Mouse (Mus musculus) embryonic facial prominence, embryonic 15.5 days (tissue): ENCODE results near the gene Vamp3. TPM values are rescaled to one million over a fixed set of nuclear protein-coding genes. Genes with fewer than 3 reads are reported as not detected.
A peak's percentile ranks its signal among the peaks of the same experiment; 100 is the strongest.

Experiments
- ATAC-seq: fragments of 200-750 bp; cut with Nextera tagmentation; 2 replicates; pipeline ENCODE4 v1.8.0; 2017; ENCODE audit warnings: low read depth, moderate TSS enrichment; ENCODE audit not compliant: insufficient number of reproducible peaks, low FRiP score, low TSS enrichment
- H3K27ac ChIP-seq: fragments of 300-500 bp; sonication (generic); replicated peaks from 2 replicates; pipeline ENCODE4 v1.5.1; 2015; ENCODE audit warnings: mild to moderate bottlenecking, inconsistent platforms
- H3K27me3 ChIP-seq: fragments of 300-500 bp; sonication (generic); 2 replicates; pipeline ENCODE4 v1.6.1; 2015; ENCODE audit warnings: inconsistent platforms
- H3K36me3 ChIP-seq: fragments of 300-500 bp; sonication (generic); 2 replicates; pipeline ENCODE4 v1.6.1; 2015; ENCODE audit warnings: mild to moderate bottlenecking, inconsistent platforms
- H3K4me1 ChIP-seq: fragments of 300-500 bp; sonication (generic); 2 replicates; pipeline ENCODE4 v1.6.1; 2015; ENCODE audit warnings: inconsistent platforms
- H3K4me2 ChIP-seq: fragments of 300-500 bp; sonication (generic); replicated peaks from 2 replicates; pipeline ENCODE4 v1.6.1; 2015; ENCODE audit warnings: mild to moderate bottlenecking, inconsistent platforms
- H3K4me3 ChIP-seq: fragments of 300-500 bp; sonication (generic); replicated peaks from 2 replicates; pipeline ENCODE4 v1.5.1; 2015; ENCODE audit warnings: mild to moderate bottlenecking, inconsistent platforms
- H3K9ac ChIP-seq: fragments of 300-500 bp; sonication (generic); 2 replicates; pipeline ENCODE4 v1.6.1; 2015; ENCODE audit warnings: inconsistent platforms
- H3K9me3 ChIP-seq: fragments of 300-500 bp; sonication (generic); replicated peaks from 2 replicates; pipeline ENCODE4 v1.6.1; 2016; ENCODE audit warnings: inconsistent platforms
- WGBS: fragments of 180-500 bp; shearing (Covaris S2); methylation state at CpG from one replicate; pipeline ENCODE4 v1.1.7; 2015; 5-methylcytosine and 5-hydroxymethylcytosine counted together
- polyA plus RNA-seq: library from polyadenylated mRNA; unstranded; fragments of >200 nt; fragmentation: Nextera tagmentation; extraction: Ambion mirVana; gene quantifications from 2 replicates; pipeline ENCODE4 v1.2.1, GENCODE M21; 2015

The Vamp3 gene
- 121 and 123 TPM in 2 replicates for polyA plus RNA-seq

GRCm38 (mm10) chr4:151057347-151058321, at the start of gene Vamp3:
Vamp3 (minus strand) TSS chr4:151057963.
- Histone ChIP-seq H3K4me2 (peak within 1 kb of the TSS; percentile 67), H3K9me3 (no peaks in the 10 kb centered on the region), H3K27me3 (no peaks in the 10 kb centered on the region), H3K4me3 (peak within 1 kb of the TSS; percentile 96), H3K4me1 (peaks cover 18% of the 10 kb centered on the region), H3K27ac (peak within 1 kb of the TSS; percentile 94), H3K9ac (peak within 1 kb of the TSS; percentile 91), H3K36me3 (peaks cover 19% of the 10 kb centered on the region)
- under 1% methylated on average over 111 of the region's 114 CpGs for whole genome bisulfite sequencing
- peak; percentile 99 for ATAC-seq

DNA sequence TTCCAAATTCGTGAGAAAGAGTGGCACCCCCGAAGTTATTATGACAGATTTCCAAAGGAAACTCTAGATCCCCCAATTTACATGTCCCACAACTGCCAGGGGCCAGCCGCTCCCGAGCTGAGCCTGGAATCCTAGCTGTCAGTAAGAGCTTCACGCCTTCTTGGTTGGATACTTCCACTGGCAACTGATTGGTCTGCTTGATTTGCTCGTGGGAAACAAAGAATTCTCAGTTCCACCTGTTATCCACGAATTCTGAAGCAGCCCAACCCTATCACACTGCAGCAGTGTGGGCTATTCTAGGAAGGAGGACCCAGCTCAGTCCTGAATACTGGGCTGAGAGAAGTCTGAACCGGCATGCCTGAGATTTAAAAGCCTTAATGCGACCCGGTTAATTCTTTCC, 48.7 kb upstream of the Vamp3 start:
- H3K9ac ChIP-seq = no peak overlapping the region
- H3K36me3 ChIP-seq = no peaks in the 10 kb centered on the region
- no peak overlapping the region for H3K27ac ChIP-seq
- no peaks in the 10 kb centered on the region for H3K9me3 ChIP-seq
- peaks cover 19% of the 10 kb centered on the region for H3K4me1 ChIP-seq
- no peak overlapping the region for H3K4me2 ChIP-seq
- 31% methylated on average over 10 of the region's 10 CpGs for WGBS
- no peak overlapping the region for H3K4me3 ChIP-seq
- no peak for ATAC-seq
- H3K27me3 ChIP-seq = peaks cover 31% of the 10 kb centered on the region

- Histone ChIP-seq H3K27ac (no peak overlapping the region), H3K27me3 (peaks cover 31% of the 10 kb centered on the region), H3K9me3 (no peaks in the 10 kb centered on the region), H3K4me1 (peaks cover 19% of the 10 kb centered on the region), H3K4me3 (no peak overlapping the region), H3K4me2 (no peak overlapping the region), H3K9ac (no peak overlapping the region), H3K36me3 (no peaks in the 10 kb centered on the region)
- ATAC-seq = no peak
- WGBS = 60% methylated on average over 6 of the region's 6 CpGs
Measured at GRCm38 (mm10) chr4:151105886-151106285, 48.1 kb upstream of the Vamp3 start.

DNA sequence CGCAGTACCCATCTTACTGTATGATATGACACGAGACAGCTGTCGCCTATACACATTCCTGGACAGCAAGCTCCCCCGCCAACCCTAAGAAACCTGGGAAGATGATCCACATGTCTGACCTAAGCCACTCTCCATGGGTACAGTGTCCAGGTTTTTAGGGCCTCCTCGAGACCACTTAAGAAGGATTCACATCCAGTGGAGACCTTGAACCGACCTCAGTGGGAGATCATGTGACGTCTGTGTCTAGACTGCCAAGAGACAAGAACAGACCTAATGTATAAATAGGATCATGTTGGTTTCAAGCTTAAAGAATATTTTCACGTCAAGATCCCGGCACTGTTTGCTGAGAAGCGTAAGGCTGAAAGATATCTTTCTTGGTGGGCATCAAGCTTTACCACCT, 46.4 kb upstream of the Vamp3 start:
- Histone ChIP-seq H3K27ac (no peak overlapping the region), H3K36me3 (no peaks in the 10 kb centered on the region), H3K27me3 (peaks cover 14% of the 10 kb centered on the region), H3K9ac (no peak overlapping the region), H3K9me3 (no peaks in the 10 kb centered on the region), H3K4me3 (no peak overlapping the region), H3K4me2 (no peak overlapping the region), H3K4me1 (peaks cover 19% of the 10 kb centered on the region)
- WGBS = 76% methylated on average over 10 of the region's 10 CpGs
- ATAC-seq = no peak

DNA sequence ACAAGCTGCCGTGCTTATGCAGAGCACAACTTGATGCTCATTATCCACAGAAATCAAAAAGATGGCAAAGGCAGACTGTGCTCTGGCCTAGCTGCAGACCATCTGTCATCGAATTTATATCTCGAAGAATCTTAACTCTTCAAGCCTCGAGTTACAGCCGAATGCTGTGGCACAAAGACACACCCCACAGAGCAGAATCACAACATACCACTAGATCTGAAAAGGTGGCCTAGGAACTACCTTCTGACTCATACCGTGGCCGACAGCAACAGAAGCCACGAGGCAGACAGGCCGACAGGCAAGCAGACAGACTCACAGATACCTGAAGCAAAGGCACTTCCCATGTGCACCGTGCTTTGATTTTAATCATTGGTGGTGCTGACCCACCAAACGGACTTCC, 45.9 kb upstream of the Vamp3 start:
- Histone ChIP-seq H3K27me3 (peaks cover 14% of the 10 kb centered on the region), H3K4me1 (peaks cover 14% of the 10 kb centered on the region), H3K4me2 (no peak overlapping the region), H3K9me3 (no peaks in the 10 kb centered on the region), H3K27ac (no peak overlapping the region), H3K9ac (no peak overlapping the region), H3K4me3 (no peak overlapping the region), H3K36me3 (no peaks in the 10 kb centered on the region)
- no peak for ATAC-seq
- WGBS = 70% methylated on average over 11 of the region's 11 CpGs

DNA sequence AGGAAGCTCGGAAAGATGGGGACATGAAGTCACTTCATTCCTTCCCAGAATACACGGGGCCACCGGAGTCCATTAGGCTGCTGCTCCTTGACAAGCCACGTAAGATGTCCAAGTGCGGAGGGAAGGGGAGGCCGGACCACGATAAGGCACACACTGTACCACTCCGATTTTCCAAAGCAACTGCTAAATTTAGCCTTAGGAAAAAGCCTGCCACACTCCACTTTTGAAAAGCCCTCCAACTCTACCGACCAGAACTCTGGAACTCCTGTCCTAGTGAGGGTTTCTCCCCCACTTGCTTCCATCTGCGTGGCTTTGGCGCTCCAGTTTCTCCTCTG, 39.3 kb upstream of the Vamp3 start:
- Histone ChIP-seq H3K36me3 (no peaks in the 10 kb centered on the region), H3K4me2 (no peak overlapping the region), H3K4me1 (0 out of 2 replicates have a peak, but pooled peaks cover 4% of the 10 kb centered on the region), H3K4me3 (no peak overlapping the region), H3K9ac (no peak overlapping the region), H3K9me3 (no peaks in the 10 kb centered on the region), H3K27ac (no peak overlapping the region), H3K27me3 (no peaks in the 10 kb centered on the region)
- WGBS = 81% methylated on average over 11 of the region's 11 CpGs
- no peak for ATAC-seq

- Histone ChIP-seq H3K36me3 (no peaks in the 10 kb centered on the region), H3K9me3 (no peaks in the 10 kb centered on the region), H3K27me3 (no peaks in the 10 kb centered on the region), H3K9ac (no peak overlapping the region), H3K4me2 (no peak overlapping the region), H3K4me1 (0 out of 2 replicates have a peak, but pooled peaks cover 4% of the 10 kb centered on the region), H3K4me3 (no peak overlapping the region), H3K27ac (no peak overlapping the region)
- ATAC-seq = no peak
- 73% methylated on average over 18 of the region's 18 CpGs for WGBS
Measured at GRCm38 (mm10) chr4:151096334-151097103, 38.8 kb upstream of the Vamp3 start.

DNA sequence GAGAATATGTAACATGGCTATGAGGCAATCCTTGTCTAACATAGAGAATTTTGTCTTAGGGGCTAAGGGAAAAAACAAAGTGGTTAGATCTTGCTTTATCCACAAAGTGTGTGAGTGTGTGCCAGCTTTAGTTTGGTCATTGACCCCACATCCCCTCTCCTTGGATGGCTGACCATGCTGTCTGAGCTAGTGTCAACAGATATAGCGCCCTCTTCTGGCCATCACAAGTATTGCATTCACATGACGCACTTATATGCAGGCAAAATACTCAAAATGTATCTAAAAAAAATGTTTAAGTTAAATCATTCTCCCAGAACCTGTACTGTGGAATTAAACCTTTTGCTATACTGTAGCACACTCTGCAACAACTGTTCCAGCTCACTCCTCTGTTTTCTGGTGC, 37.4 kb upstream of the Vamp3 start:
- H3K27me3 ChIP-seq = no peaks in the 10 kb centered on the region
- no peak overlapping the region for H3K4me2 ChIP-seq
- H3K36me3 ChIP-seq = no peaks in the 10 kb centered on the region
- 35% methylated on average over 2 of the region's 2 CpGs for WGBS
- 0 out of 2 replicates have a peak, but pooled peaks cover 4% of the 10 kb centered on the region for H3K4me1 ChIP-seq
- H3K27ac ChIP-seq = no peak overlapping the region
- no peaks in the 10 kb centered on the region for H3K9me3 ChIP-seq
- ATAC-seq = no peak
- no peak overlapping the region for H3K4me3 ChIP-seq
- no peak overlapping the region for H3K9ac ChIP-seq

- H3K4me3 ChIP-seq = no peak within 1 kb of the TSS
- H3K9ac ChIP-seq = no peak within 1 kb of the TSS
- no peak within 1 kb of the TSS for H3K4me2 ChIP-seq
- H3K4me1 ChIP-seq = no peaks in the 10 kb centered on the region; the same call in 1 of the 2 replicates
- ATAC-seq = no peak
- no peaks in the 10 kb centered on the region for H3K36me3 ChIP-seq
- H3K27ac ChIP-seq = no peak within 1 kb of the TSS
- H3K9me3 ChIP-seq = no peaks in the 10 kb centered on the region
- WGBS = 81% methylated on average over 7 of the region's 7 CpGs
- no peaks in the 10 kb centered on the region for H3K27me3 ChIP-seq
Measured at GRCm38 (mm10) chr4:151089270-151089669, 31.5 kb upstream of the Vamp3 start, which contains the start of gene Gm13090. Gm13090 (plus strand) TSS chr4:151089570.

GRCm38 (mm10) chr4:151088819-151089218, 31.1 kb upstream of the Vamp3 start:
- 86% methylated on average over 14 of the region's 14 CpGs for WGBS
- H3K4me1 ChIP-seq = no peaks in the 10 kb centered on the region; the same call in 1 of the 2 replicates
- no peak overlapping the region for H3K4me3 ChIP-seq
- ATAC-seq = no peak
- 0 out of 2 replicates have a peak, but pooled peaks cover 2% of the 10 kb centered on the region for H3K36me3 ChIP-seq
- no peaks in the 10 kb centered on the region for H3K9me3 ChIP-seq
- H3K27ac ChIP-seq = no peak overlapping the region
- no peak overlapping the region for H3K9ac ChIP-seq
- H3K4me2 ChIP-seq = no peak overlapping the region
- H3K27me3 ChIP-seq = no peaks in the 10 kb centered on the region

DNA sequence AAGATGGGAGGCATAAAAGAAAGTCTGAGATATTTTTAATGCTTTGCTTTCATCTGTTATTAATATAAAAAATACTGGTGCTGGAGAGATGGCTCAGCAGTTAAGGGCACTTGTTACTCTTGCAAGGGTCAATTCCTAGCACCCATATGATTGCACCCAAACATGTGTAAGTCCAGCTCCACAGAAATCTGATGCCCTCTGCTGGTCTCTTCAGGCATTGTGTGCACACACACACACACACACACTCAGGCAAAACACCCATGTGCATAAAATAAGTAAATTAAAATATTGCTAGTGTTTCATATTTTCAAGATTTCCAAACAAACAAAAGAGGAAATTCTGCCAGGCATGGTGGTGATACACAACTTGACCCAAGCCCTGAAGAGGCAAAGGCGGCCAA, 29.6 kb upstream of the Vamp3 start:
- Histone ChIP-seq H3K4me3 (no peak overlapping the region), H3K36me3 (0 out of 2 replicates have a peak, but pooled peaks cover 2% of the 10 kb centered on the region), H3K27ac (no peak overlapping the region), H3K4me2 (no peak overlapping the region), H3K9me3 (no peaks in the 10 kb centered on the region), H3K4me1 (no peaks in the 10 kb centered on the region; the same call in 1 of the 2 replicates), H3K9ac (no peak overlapping the region), H3K27me3 (no peaks in the 10 kb centered on the region)
- no peak for ATAC-seq
- 100% methylated on average over 1 of the region's 1 CpGs for WGBS
